Mouse (Mus musculus) midbrain, embryonic 16.5 days (tissue): Measurements from ENCODE around the gene Npm1. TPM values are rescaled to one million over a fixed set of nuclear protein-coding genes. Genes with fewer than 3 reads are reported as not detected.

ENCODE experiments used
- ATAC-seq: fragments of 200-750 bp; cut with Nextera tagmentation; 2 replicates; pipeline ENCODE4 v1.8.0; 2017; ENCODE audit warnings: moderate TSS enrichment
- H3K27ac ChIP-seq: fragments of 300-500 bp; sonication (generic); 2 replicates; pipeline ENCODE4 v1.5.1; 2014; ENCODE audit warnings: mild to moderate bottlenecking, low read length, mixed read lengths
- H3K27me3 ChIP-seq: fragments of 300-500 bp; sonication (generic); 2 replicates; pipeline ENCODE4 v1.6.1; 2014; ENCODE audit warnings: low read depth, low read length, mixed read lengths; ENCODE audit not compliant: control insufficient read depth, insufficient read depth
- H3K36me3 ChIP-seq: fragments of 300-500 bp; sonication (generic); 2 replicates; pipeline ENCODE4 v1.6.1; 2014; ENCODE audit warnings: mild to moderate bottlenecking, low read length, moderate library complexity, mixed read lengths; ENCODE audit not compliant: control insufficient read depth, insufficient read depth
- H3K4me1 ChIP-seq: fragments of 300-500 bp; sonication (generic); 2 replicates; pipeline ENCODE4 v1.6.1; 2014; ENCODE audit warnings: mild to moderate bottlenecking, low read length, mixed read lengths; ENCODE audit not compliant: control insufficient read depth, insufficient read depth
- H3K4me2 ChIP-seq: fragments of 300-500 bp; sonication (generic); 2 replicates; pipeline ENCODE4 v1.6.1; 2014; ENCODE audit warnings: mild to moderate bottlenecking, low read length, mixed read lengths
- H3K4me3 ChIP-seq: fragments of 300-500 bp; sonication (generic); 2 replicates; pipeline ENCODE4 v1.5.1; 2014; ENCODE audit warnings: low read depth, mild to moderate bottlenecking, low read length, moderate library complexity, mixed read lengths
- H3K9ac ChIP-seq: fragments of 300-500 bp; sonication (generic); 2 replicates; pipeline ENCODE4 v1.6.1; 2014; ENCODE audit warnings: low read depth, low read length, mixed read lengths
- H3K9me3 ChIP-seq: fragments of 300-500 bp; sonication (generic); replicated peaks from 2 replicates; pipeline ENCODE4 v1.6.1; 2014; ENCODE audit warnings: mild to moderate bottlenecking, low read length, mixed read lengths; ENCODE audit not compliant: control insufficient read depth, poor library complexity, severe bottlenecking
- WGBS: fragments of 180-500 bp; shearing (Covaris S2); extraction: QIAGEN DNeasy Blood & Tissue Kit; methylation state at CpG from one replicate; pipeline ENCODE4 v1.1.7; 2014; 5-methylcytosine and 5-hydroxymethylcytosine counted together
- polyA plus RNA-seq: library from polyadenylated mRNA; unstranded; fragments of >200 nt; fragmentation: Nextera tagmentation; extraction: Ambion mirVana; gene quantifications from 2 replicates; pipeline ENCODE4 v1.2.1, GENCODE M21; 2015

Npm1 gene
- polyA plus RNA-seq, 1 experiment from 2014 or later: 349 TPM

GRCm38 (mm10) chr11:33132619-33133338 is 30.2 kb downstream of the Npm1 start:
- Histone ChIP-seq H3K9ac (no peak overlapping the region), H3K4me2 (no peak overlapping the region), H3K9me3 (no peaks in the 10 kb centered on the region), H3K27ac (no peak overlapping the region), H3K36me3 (no peaks in the 10 kb centered on the region), H3K4me1 (no peaks in the 10 kb centered on the region), H3K27me3 (no peaks in the 10 kb centered on the region), H3K4me3 (no peak overlapping the region)
- 68% methylated on average over 8 of the region's 8 CpGs for WGBS
- ATAC-seq: 0 out of 2 replicates have a peak, but pooled peaks have one; percentile 28

GRCm38 (mm10) chr11:33127058-33127457 is 35.9 kb downstream of the Npm1 start:
- Histone ChIP-seq H3K9me3 (no peaks in the 10 kb centered on the region), H3K4me1 (peaks cover 2% of the 10 kb centered on the region; the same call in 1 of the 2 replicates), H3K27ac (no peak overlapping the region), H3K4me2 (no peak overlapping the region), H3K4me3 (no peak overlapping the region), H3K27me3 (peaks cover 2% of the 10 kb centered on the region; the same call in 1 of the 2 replicates), H3K36me3 (no peaks in the 10 kb centered on the region), H3K9ac (no peak overlapping the region)
- ATAC-seq: no peak

DNA sequence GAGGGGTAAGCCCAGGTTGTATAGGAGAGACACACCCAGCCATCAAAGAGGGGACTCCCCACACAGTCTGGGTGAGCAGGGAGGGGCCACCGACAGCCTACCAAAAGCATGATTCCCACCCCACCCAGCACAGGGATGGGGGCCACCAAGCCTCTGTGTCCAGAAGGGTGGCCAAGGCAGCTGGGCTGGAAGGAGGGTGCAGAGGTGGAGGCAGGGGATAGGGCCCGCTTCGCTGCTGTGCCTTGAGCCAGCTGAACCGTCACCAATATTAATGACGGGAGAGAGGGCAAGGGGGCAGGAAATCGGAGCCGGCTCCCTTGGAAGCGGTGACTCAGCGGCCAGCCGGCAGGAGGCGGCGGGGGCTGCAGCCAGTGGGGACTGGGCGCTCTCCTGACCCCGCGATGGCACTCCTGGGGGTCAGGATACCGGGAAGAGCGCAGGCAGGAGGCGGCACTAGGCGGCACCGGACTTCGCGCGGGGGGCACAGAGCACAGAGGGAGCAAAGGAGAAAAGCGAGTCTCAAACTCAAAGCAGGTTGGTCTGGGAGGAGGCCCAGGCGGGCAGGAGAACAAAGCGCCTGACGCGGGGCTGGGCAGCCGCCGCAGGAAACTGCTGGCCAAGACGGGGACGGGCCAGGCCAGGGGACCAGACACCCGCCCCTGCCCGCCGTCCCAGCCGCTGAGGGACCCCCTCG is 40.3 kb downstream of the Npm1 start:
- peak overlapping the region; percentile 55 for H3K9ac ChIP-seq

DNA sequence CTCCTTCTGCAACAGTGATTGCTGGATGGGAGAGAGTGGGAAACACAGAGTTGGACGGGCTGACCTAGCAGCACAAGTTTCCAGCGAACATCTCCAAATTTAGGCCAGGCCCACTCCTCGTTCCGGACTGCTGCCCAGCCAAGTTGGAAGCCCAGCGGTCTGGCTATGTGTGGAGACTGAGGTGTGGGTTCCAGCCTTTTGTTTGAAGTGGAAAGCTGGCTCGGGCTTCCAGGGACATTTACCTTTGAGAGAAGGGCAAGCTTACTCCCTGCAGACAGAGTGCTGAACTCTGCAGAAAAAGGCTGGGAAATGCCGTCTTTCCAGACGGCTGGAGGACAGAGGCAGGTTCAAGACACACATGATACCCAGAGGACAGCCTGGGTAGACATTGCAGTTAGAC is 43.5 kb downstream of the Npm1 start:
- peaks cover 2% of the 10 kb centered on the region; the same call in 1 of the 2 replicates for H3K4me1 ChIP-seq
- WGBS: 75% methylated on average over 8 of the region's 8 CpGs
- H3K27ac ChIP-seq: no peak overlapping the region
- H3K9ac ChIP-seq: no peak overlapping the region
- no peak for ATAC-seq
- no peaks in the 10 kb centered on the region for H3K36me3 ChIP-seq
- H3K4me2 ChIP-seq: no peak overlapping the region
- peaks cover 2% of the 10 kb centered on the region; the same call in 1 of the 2 replicates for H3K27me3 ChIP-seq
- no peaks in the 10 kb centered on the region for H3K9me3 ChIP-seq
- H3K4me3 ChIP-seq: no peak overlapping the region

More for the DNA sequence above, 40.3 kb downstream of the Npm1 start:
- Histone ChIP-seq H3K9me3 (no peaks in the 10 kb centered on the region), H3K4me3 (peak overlapping the region; percentile 26), H3K36me3 (no peaks in the 10 kb centered on the region), H3K4me1 (peaks cover 2% of the 10 kb centered on the region; the same call in 1 of the 2 replicates), H3K4me2 (peak overlapping the region; percentile 54), H3K27me3 (peaks cover 2% of the 10 kb centered on the region; the same call in 1 of the 2 replicates), H3K27ac (no peak overlapping the region)
- peak; percentile 49; the same call in 1 of the 2 replicates for ATAC-seq
- 3% methylated on average over 37 of the region's 37 CpGs for WGBS

GRCm38 (mm10) chr11:33119116-33119515 is 43.9 kb downstream of the Npm1 start:
- no peak overlapping the region for H3K9ac ChIP-seq
- H3K4me1 ChIP-seq: peaks cover 2% of the 10 kb centered on the region; the same call in 1 of the 2 replicates
- WGBS: 89% methylated on average over 7 of the region's 7 CpGs
- peaks cover 2% of the 10 kb centered on the region; the same call in 1 of the 2 replicates for H3K27me3 ChIP-seq
- no peaks in the 10 kb centered on the region for H3K9me3 ChIP-seq
- no peak for ATAC-seq
- no peak overlapping the region for H3K27ac ChIP-seq
- no peak overlapping the region for H3K4me2 ChIP-seq
- H3K36me3 ChIP-seq: no peaks in the 10 kb centered on the region
- H3K4me3 ChIP-seq: no peak overlapping the region

DNA sequence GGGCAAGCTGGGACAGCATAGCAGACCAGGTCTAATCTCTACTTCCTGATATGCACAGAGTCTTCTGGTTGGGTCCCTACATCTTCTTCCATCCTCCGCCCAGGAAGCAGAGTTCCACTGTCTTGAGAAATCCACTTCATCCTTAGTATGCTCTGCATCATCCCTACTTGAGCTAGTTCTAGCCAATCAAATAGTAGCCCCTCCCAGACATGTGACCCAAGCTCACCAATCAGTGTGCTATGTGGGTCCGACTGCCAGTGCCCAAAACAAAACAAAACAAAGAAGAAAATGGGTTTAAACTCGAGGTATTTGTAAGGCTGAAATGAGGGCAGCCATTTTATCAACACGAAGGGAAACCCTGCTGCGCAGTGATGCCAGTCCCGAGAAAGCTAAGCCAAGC is 44.5 kb downstream of the Npm1 start:
- ATAC-seq: no peak
- H3K27ac ChIP-seq: no peak overlapping the region
- no peaks in the 10 kb centered on the region for H3K36me3 ChIP-seq
- no peak overlapping the region for H3K4me2 ChIP-seq
- H3K9me3 ChIP-seq: no peaks in the 10 kb centered on the region
- no peak overlapping the region for H3K4me3 ChIP-seq
- H3K27me3 ChIP-seq: no peaks in the 10 kb centered on the region
- no peak overlapping the region for H3K9ac ChIP-seq
- H3K4me1 ChIP-seq: peaks cover 2% of the 10 kb centered on the region; the same call in 1 of the 2 replicates
- WGBS: 76% methylated on average over 6 of the region's 6 CpGs

DNA sequence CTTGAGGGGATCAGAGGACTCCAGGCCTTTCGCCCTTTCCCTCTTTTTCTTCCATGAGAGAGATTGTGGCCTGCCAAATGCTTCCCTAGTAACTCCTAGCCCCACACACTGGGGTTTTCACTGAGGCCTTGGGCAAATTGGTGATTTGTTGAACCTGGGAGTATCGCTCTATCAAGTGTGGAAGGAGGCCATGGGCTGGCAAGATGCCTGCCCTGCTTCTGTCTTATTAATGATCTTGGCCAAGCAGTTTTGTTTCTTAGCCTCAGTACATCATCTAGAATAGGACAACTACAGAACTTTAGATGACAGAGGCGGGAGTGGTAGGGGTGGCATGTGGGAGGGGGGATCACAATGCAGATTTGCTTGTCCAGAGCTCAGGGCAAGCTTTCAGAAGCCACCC is 47.2 kb downstream of the Npm1 start:
- 87% methylated on average over 3 of the region's 3 CpGs for WGBS
- no peaks in the 10 kb centered on the region for H3K36me3 ChIP-seq
- no peak for ATAC-seq

GRCm38 (mm10) chr11:33112407-33112806 is 50.6 kb downstream of the Npm1 start:
- ATAC-seq: no peak
- no peaks in the 10 kb centered on the region for H3K4me1 ChIP-seq
- 38% methylated on average over 1 of the region's 1 CpGs for WGBS
- H3K4me2 ChIP-seq: no peak overlapping the region
- no peaks in the 10 kb centered on the region for H3K9me3 ChIP-seq
- H3K4me3 ChIP-seq: no peak overlapping the region
- H3K27ac ChIP-seq: no peak overlapping the region
- H3K27me3 ChIP-seq: no peaks in the 10 kb centered on the region
- no peaks in the 10 kb centered on the region for H3K36me3 ChIP-seq
- H3K9ac ChIP-seq: no peak overlapping the region

More for the DNA sequence above, 47.2 kb downstream of the Npm1 start:
- H3K4me2 ChIP-seq: no peak overlapping the region
- H3K4me3 ChIP-seq: no peak overlapping the region
- no peaks in the 10 kb centered on the region for H3K27me3 ChIP-seq
- no peaks in the 10 kb centered on the region for H3K9me3 ChIP-seq
- H3K4me1 ChIP-seq: no peaks in the 10 kb centered on the region
- H3K9ac ChIP-seq: no peak overlapping the region
- H3K27ac ChIP-seq: no peak overlapping the region

GRCm38 (mm10) chr11:33110111-33110510 is 52.9 kb downstream of the Npm1 start:
- no peak overlapping the region for H3K27ac ChIP-seq
- no peak overlapping the region for H3K9ac ChIP-seq
- H3K4me1 ChIP-seq: no peaks in the 10 kb centered on the region
- no peaks in the 10 kb centered on the region for H3K9me3 ChIP-seq
- WGBS: 85% methylated on average over 2 of the region's 2 CpGs
- H3K4me3 ChIP-seq: no peak overlapping the region
- no peak overlapping the region for H3K4me2 ChIP-seq
- H3K27me3 ChIP-seq: no peaks in the 10 kb centered on the region
- H3K36me3 ChIP-seq: no peaks in the 10 kb centered on the region
- no peak for ATAC-seq
